Mouse (Mus musculus) leukemia stem cell, adult 10-12 weeks (primary cell): ENCODE data around the gene Iffo2. TPM values are rescaled to one million over a fixed set of nuclear protein-coding genes. Genes with fewer than 3 reads are reported as not detected.

Source experiments
- polyA plus RNA-seq: library from polyadenylated mRNA; stranded (reverse); fragments of >175 nt; gene quantifications from 2 replicates; pipeline ENCODE4 v1.2.3, GENCODE M21; 2012; ENCODE audit warnings: low replicate concordance

Iffo2 gene
- 1.1 and 1.4 TPM in 2 replicates for polyA plus RNA-seq

GRCm38 (mm10) chr4:139530248-139530647 lies at the start of gene Iffo2:
Iffo2 (plus strand) TSS chr4:139530548.

GRCm38 (mm10) chr4:139602357-139603244 lies 72.3 kb downstream of the Iffo2 start, which contains the start of gene Gm21969:
Gm21969 (plus strand) TSS chr4:139603186.

GRCm38 (mm10) chr4:139622373-139623282 lies 92.3 kb downstream of the Iffo2 start, which contains the start of gene Aldh4a1:
Aldh4a1 (plus strand) TSS chr4:139622866.

GRCm38 (mm10) chr4:139653238-139653637 lies 122.9 kb downstream of the Iffo2 start, which contains the start of gene Tas1r2:
Tas1r2 (plus strand) TSS chr4:139653538.

Other genes starting within 250 kb of the Iffo2 start
- 7.7 and 15.1 TPM in 2 replicates for gene Pqlc2, start 219.8 kb upstream of the Iffo2 start, polyA plus RNA-seq
- 31.7 and 49.7 TPM in 2 replicates for gene Akr7a5, start 219.8 kb upstream of the Iffo2 start, polyA plus RNA-seq
- 65.6 and 121 TPM in 2 replicates for gene Mrto4, start 178.0 kb upstream of the Iffo2 start, polyA plus RNA-seq
- 3.2 and 10.6 TPM in 2 replicates for gene Emc1, start 178.0 kb upstream of the Iffo2 start, polyA plus RNA-seq
- gene Ubr4, start 177.9 kb upstream of the Iffo2 start, polyA plus RNA-seq: 47.3 and 132 TPM in 2 replicates
- gene Gm21969, start 72.6 kb downstream of the Iffo2 start, polyA plus RNA-seq: not detected in 2 replicates
- gene Aldh4a1, start 92.3 kb downstream of the Iffo2 start, polyA plus RNA-seq: 17.7 and 24.3 TPM in 2 replicates
- gene Tas1r2, start 123.0 kb downstream of the Iffo2 start, polyA plus RNA-seq: not detected in 2 replicates